Mouse (Mus musculus): ENCODE measurements around the gene Tspan18. TPM values are rescaled to one million over a fixed set of nuclear protein-coding genes. Genes with fewer than 3 reads are reported as not detected.

The Tspan18 gene
- 14.8 and 17.0 TPM in 2 replicates for polyA plus RNA-seq (2015; fragmentation: Nextera tagmentation; extraction: Ambion mirVana)

- ATAC-seq, result peak; percentile 79
Measured at GRCm38 (mm10) chr2:93333817-93334731, at the start of gene Tspan18. Tspan18 (minus strand) TSS chr2:93334505.

GRCm38 (mm10) chr2:93383831-93384230, 49.5 kb upstream of the Tspan18 start:
- Histone ChIP-seq H3K27ac (ENCODE audit: low read length) (peak overlapping the region; percentile 49; the same call in 1 of the 2 replicates), H3K4me1 (replicated peaks; ENCODE audit: control insufficient read depth, insufficient read depth, low read length) (peaks cover 8% of the 10 kb centered on the region), H3K4me2 (ENCODE audit: low read length) (no peak overlapping the region), H3K4me3 (replicated peaks; ENCODE audit: low read length) (no peak overlapping the region), H3K36me3 (ENCODE audit: control insufficient read depth, insufficient read depth) (no peaks in the 10 kb centered on the region), H3K27me3 (replicated peaks; ENCODE audit: control insufficient read depth, insufficient read depth, low read length) (no peaks in the 10 kb centered on the region), H3K9me3 (ENCODE audit: control insufficient read depth, low read length) (no peaks in the 10 kb centered on the region), H3K9ac (replicated peaks; ENCODE audit: low read depth, low read length) (no peak overlapping the region)
- 55% methylated on average over 5 of the region's 5 CpGs for WGBS
- peak; percentile 81 for ATAC-seq

More at GRCm38 (mm10) chr2:93333817-93334731, at the start of gene Tspan18:
- Histone ChIP-seq H3K4me2 (ENCODE audit: low read length) (peak within 1 kb of the TSS; percentile 99), H3K36me3 (ENCODE audit: control insufficient read depth, insufficient read depth) (no peaks in the 10 kb centered on the region), H3K4me1 (replicated peaks; ENCODE audit: control insufficient read depth, insufficient read depth, low read length) (peaks cover 19% of the 10 kb centered on the region), H3K9ac (replicated peaks; ENCODE audit: low read depth, low read length) (peak within 1 kb of the TSS; percentile 76), H3K9me3 (ENCODE audit: control insufficient read depth, low read length) (no peaks in the 10 kb centered on the region; the same call in 1 of the 2 replicates), H3K27ac (ENCODE audit: low read length) (peak within 1 kb of the TSS; percentile 31), H3K4me3 (replicated peaks; ENCODE audit: low read length) (peak within 1 kb of the TSS; percentile 70), H3K27me3 (replicated peaks; ENCODE audit: control insufficient read depth, insufficient read depth, low read length) (no peaks in the 10 kb centered on the region)
- WGBS, result under 1% methylated on average over 80 of the region's 95 CpGs

- H3K4me1 ChIP-seq (replicated peaks; ENCODE audit: control insufficient read depth, insufficient read depth, low read length), result peaks cover 14% of the 10 kb centered on the region
- H3K27me3 ChIP-seq (replicated peaks; ENCODE audit: control insufficient read depth, insufficient read depth, low read length), result no peaks in the 10 kb centered on the region
- no peaks in the 10 kb centered on the region for H3K36me3 ChIP-seq (ENCODE audit: control insufficient read depth, insufficient read depth)
- 30% methylated on average over 2 of the region's 2 CpGs for WGBS
- no peak overlapping the region for H3K27ac ChIP-seq (ENCODE audit: low read length)
- H3K4me2 ChIP-seq (ENCODE audit: low read length), result no peak overlapping the region
- no peak for ATAC-seq
- no peak overlapping the region for H3K4me3 ChIP-seq (replicated peaks; ENCODE audit: low read length)
- H3K9me3 ChIP-seq (ENCODE audit: control insufficient read depth, low read length), result no peaks in the 10 kb centered on the region
- H3K9ac ChIP-seq (replicated peaks; ENCODE audit: low read depth, low read length), result no peak overlapping the region
Measured at GRCm38 (mm10) chr2:93380680-93381089, 46.4 kb upstream of the Tspan18 start.

GRCm38 (mm10) chr2:93377797-93378196, 43.5 kb upstream of the Tspan18 start:
- no peak; the same call in none of the 2 replicates for ATAC-seq
- Histone ChIP-seq H3K9ac (replicated peaks; ENCODE audit: low read depth, low read length) (no peak overlapping the region; the same call in 1 of the 2 replicates), H3K4me3 (replicated peaks; ENCODE audit: low read length) (no peak overlapping the region), H3K4me2 (ENCODE audit: low read length) (no peak overlapping the region; the same call in 1 of the 2 replicates), H3K36me3 (ENCODE audit: control insufficient read depth, insufficient read depth) (no peaks in the 10 kb centered on the region), H3K27me3 (replicated peaks; ENCODE audit: control insufficient read depth, insufficient read depth, low read length) (no peaks in the 10 kb centered on the region), H3K27ac (ENCODE audit: low read length) (peak overlapping the region; percentile 21; the same call in 1 of the 2 replicates), H3K4me1 (replicated peaks; ENCODE audit: control insufficient read depth, insufficient read depth, low read length) (peaks cover 6% of the 10 kb centered on the region; the same call in 1 of the 2 replicates), H3K9me3 (ENCODE audit: control insufficient read depth, low read length) (no peaks in the 10 kb centered on the region)
- WGBS, result 39% methylated on average over 15 of the region's 15 CpGs

GRCm38 (mm10) chr2:93377157-93377556, 42.9 kb upstream of the Tspan18 start:
- H3K4me1 ChIP-seq (replicated peaks; ENCODE audit: control insufficient read depth, insufficient read depth, low read length), result peaks cover 6% of the 10 kb centered on the region; the same call in 1 of the 2 replicates
- no peak overlapping the region for H3K4me2 ChIP-seq (ENCODE audit: low read length)
- H3K4me3 ChIP-seq (replicated peaks; ENCODE audit: low read length), result no peak overlapping the region
- no peaks in the 10 kb centered on the region for H3K27me3 ChIP-seq (replicated peaks; ENCODE audit: control insufficient read depth, insufficient read depth, low read length)
- no peaks in the 10 kb centered on the region for H3K9me3 ChIP-seq (ENCODE audit: control insufficient read depth, low read length)
- no peak overlapping the region for H3K9ac ChIP-seq (replicated peaks; ENCODE audit: low read depth, low read length)
- 97% methylated on average over 3 of the region's 3 CpGs for WGBS
- no peaks in the 10 kb centered on the region for H3K36me3 ChIP-seq (ENCODE audit: control insufficient read depth, insufficient read depth)
- peak overlapping the region; percentile 21; the same call in 1 of the 2 replicates for H3K27ac ChIP-seq (ENCODE audit: low read length)
- no peak for ATAC-seq

GRCm38 (mm10) chr2:93372872-93373271, 38.6 kb upstream of the Tspan18 start:
- WGBS, result 97% methylated on average over 10 of the region's 10 CpGs

GRCm38 (mm10) chr2:93372097-93372571, 37.8 kb upstream of the Tspan18 start:
- no peak overlapping the region for H3K27ac ChIP-seq (ENCODE audit: low read length)
- WGBS, result 44% methylated on average over 4 of the region's 6 CpGs
- H3K4me1 ChIP-seq (replicated peaks; ENCODE audit: control insufficient read depth, insufficient read depth, low read length), result peaks cover 3% of the 10 kb centered on the region; the same call in 1 of the 2 replicates
- H3K27me3 ChIP-seq (replicated peaks; ENCODE audit: control insufficient read depth, insufficient read depth, low read length), result no peaks in the 10 kb centered on the region
- ATAC-seq, result no peak
- no peak overlapping the region for H3K4me2 ChIP-seq (ENCODE audit: low read length)
- no peak overlapping the region for H3K9ac ChIP-seq (replicated peaks; ENCODE audit: low read depth, low read length)
- H3K9me3 ChIP-seq (ENCODE audit: control insufficient read depth, low read length), result no peaks in the 10 kb centered on the region
- no peaks in the 10 kb centered on the region for H3K36me3 ChIP-seq (ENCODE audit: control insufficient read depth, insufficient read depth)
- H3K4me3 ChIP-seq (replicated peaks; ENCODE audit: low read length), result no peak overlapping the region

More at GRCm38 (mm10) chr2:93372872-93373271, 38.6 kb upstream of the Tspan18 start:
- H3K9ac ChIP-seq (replicated peaks; ENCODE audit: low read depth, low read length), result no peak overlapping the region
- no peak overlapping the region for H3K4me2 ChIP-seq (ENCODE audit: low read length)
- H3K4me3 ChIP-seq (replicated peaks; ENCODE audit: low read length), result no peak overlapping the region
- no peak overlapping the region for H3K27ac ChIP-seq (ENCODE audit: low read length)
- H3K4me1 ChIP-seq (replicated peaks; ENCODE audit: control insufficient read depth, insufficient read depth, low read length), result peaks cover 6% of the 10 kb centered on the region; the same call in 1 of the 2 replicates
- no peak for ATAC-seq
- H3K27me3 ChIP-seq (replicated peaks; ENCODE audit: control insufficient read depth, insufficient read depth, low read length), result no peaks in the 10 kb centered on the region
- no peaks in the 10 kb centered on the region for H3K9me3 ChIP-seq (ENCODE audit: control insufficient read depth, low read length)
- H3K36me3 ChIP-seq (ENCODE audit: control insufficient read depth, insufficient read depth), result no peaks in the 10 kb centered on the region

GRCm38 (mm10) chr2:93368954-93369353, 34.6 kb upstream of the Tspan18 start:
- Histone ChIP-seq H3K27me3 (replicated peaks; ENCODE audit: control insufficient read depth, insufficient read depth, low read length) (no peaks in the 10 kb centered on the region), H3K4me2 (ENCODE audit: low read length) (no peak overlapping the region), H3K36me3 (ENCODE audit: control insufficient read depth, insufficient read depth) (no peaks in the 10 kb centered on the region), H3K27ac (ENCODE audit: low read length) (no peak overlapping the region), H3K9ac (replicated peaks; ENCODE audit: low read depth, low read length) (no peak overlapping the region), H3K9me3 (ENCODE audit: control insufficient read depth, low read length) (peaks cover 2% of the 10 kb centered on the region; the same call in 1 of the 2 replicates), H3K4me1 (replicated peaks; ENCODE audit: control insufficient read depth, insufficient read depth, low read length) (peaks cover 3% of the 10 kb centered on the region; the same call in 1 of the 2 replicates), H3K4me3 (replicated peaks; ENCODE audit: low read length) (no peak overlapping the region)
- no peak for ATAC-seq
- 73% methylated on average over 8 of the region's 8 CpGs for WGBS

GRCm38 (mm10) chr2:93367962-93368361, 33.7 kb upstream of the Tspan18 start:
- no peaks in the 10 kb centered on the region for H3K36me3 ChIP-seq (ENCODE audit: control insufficient read depth, insufficient read depth)
- H3K4me1 ChIP-seq (replicated peaks; ENCODE audit: control insufficient read depth, insufficient read depth, low read length), result peaks cover 3% of the 10 kb centered on the region; the same call in 1 of the 2 replicates
- H3K27me3 ChIP-seq (replicated peaks; ENCODE audit: control insufficient read depth, insufficient read depth, low read length), result no peaks in the 10 kb centered on the region
- no peak overlapping the region for H3K27ac ChIP-seq (ENCODE audit: low read length)
- no peak for ATAC-seq
- peak overlapping the region; percentile 0; the same call in 1 of the 2 replicates for H3K9ac ChIP-seq (replicated peaks; ENCODE audit: low read depth, low read length)
- 17% methylated on average over 6 of the region's 6 CpGs for WGBS
- no peak overlapping the region for H3K4me2 ChIP-seq (ENCODE audit: low read length)
- no peak overlapping the region for H3K4me3 ChIP-seq (replicated peaks; ENCODE audit: low read length)
- peaks cover 2% of the 10 kb centered on the region; the same call in 1 of the 2 replicates for H3K9me3 ChIP-seq (ENCODE audit: control insufficient read depth, low read length)
